Mouse (Mus musculus) heart, embryonic 14.5 days (tissue): ENCODE measurements around the gene Zbtb20. TPM values are rescaled to one million over a fixed set of nuclear protein-coding genes. Genes with fewer than 3 reads are reported as not detected.

ENCODE experiments used
- ATAC-seq: fragments of 200-750 bp; cut with Nextera tagmentation; 2 replicates; pipeline ENCODE4 v1.8.0; 2017; ENCODE audit warnings: low read depth, moderate TSS enrichment; ENCODE audit not compliant: insufficient number of reproducible peaks, insufficient read depth, low FRiP score
- H3K27ac ChIP-seq, 2 experiments: fragments of 200-500 bp in 1 of 2; fragments of 300-500 bp in 1 of 2; sonication (generic) in 1 of 2; replicated peaks in 1 of 2; 2 replicates each; pipeline ENCODE4 v1.5.1; 2012 to 2014; ENCODE audit warnings: low read depth in 2 of 2, low read length in 2 of 2, control low read depth in 1 of 2, mild to moderate bottlenecking in 1 of 2, mixed read lengths in 1 of 2; ENCODE audit not compliant: control insufficient read depth in 1 of 2, insufficient read depth in 1 of 2
- H3K27me3 ChIP-seq: fragments of 300-500 bp; sonication (generic); 2 replicates; pipeline ENCODE4 v1.6.1; 2014; ENCODE audit warnings: mild to moderate bottlenecking, low read length, control low read depth; ENCODE audit not compliant: control insufficient read depth, insufficient read depth
- H3K36me3 ChIP-seq: fragments of 300-500 bp; sonication (generic); 2 replicates; pipeline ENCODE4 v1.6.1; 2014; ENCODE audit warnings: mild to moderate bottlenecking, control low read depth, low read length, mixed read lengths; ENCODE audit not compliant: control insufficient read depth, insufficient read depth
- H3K4me1 ChIP-seq, 2 experiments: fragments of 200-500 bp in 1 of 2; fragments of 300-500 bp in 1 of 2; sonication (generic) in 1 of 2; 2 replicates each; pipeline ENCODE4 v1.6.1; 2012 to 2014; ENCODE audit warnings: low read length in 2 of 2, control low read depth in 1 of 2, mixed read lengths in 1 of 2; ENCODE audit not compliant: control insufficient read depth in 2 of 2, insufficient read depth in 2 of 2
- H3K4me2 ChIP-seq: fragments of 300-500 bp; sonication (generic); 2 replicates; pipeline ENCODE4 v1.6.1; 2014; ENCODE audit warnings: mild to moderate bottlenecking, low read length
- H3K4me3 ChIP-seq, 2 experiments: fragments of 200-500 bp in 1 of 2; fragments of 300-500 bp in 1 of 2; sonication (generic) in 1 of 2; 2 replicates each; pipeline ENCODE4 v1.5.1; 2012 to 2014; ENCODE audit warnings: low read length in 2 of 2, mild to moderate bottlenecking in 2 of 2, control low read depth in 1 of 2, low read depth in 1 of 2, moderate library complexity in 1 of 2; ENCODE audit not compliant: control insufficient read depth in 1 of 2, insufficient read depth in 1 of 2
- H3K9ac ChIP-seq: fragments of 300-500 bp; sonication (generic); 2 replicates; pipeline ENCODE4 v1.6.1; 2014; ENCODE audit warnings: mild to moderate bottlenecking, low read length
- H3K9me3 ChIP-seq: fragments of 300-500 bp; sonication (generic); 2 replicates; pipeline ENCODE4 v1.6.1; 2016; ENCODE audit warnings: low read length, control low read depth; ENCODE audit not compliant: control insufficient read depth
- WGBS: fragments of 180-500 bp; shearing (Covaris S2); extraction: QIAGEN DNeasy Blood & Tissue Kit; methylation state at CpG from one replicate; pipeline ENCODE4 v1.1.7; 2014; 5-methylcytosine and 5-hydroxymethylcytosine counted together
- polyA plus RNA-seq: library from polyadenylated mRNA; unstranded; fragments of >200 nt; fragmentation: Nextera tagmentation; extraction: Ambion mirVana; gene quantifications from 2 replicates; pipeline ENCODE4 v1.2.1, GENCODE M21; 2014

The Zbtb20 gene
- polyA plus RNA-seq, 1 experiment from 2014 or later: 50.3 TPM

DNA sequence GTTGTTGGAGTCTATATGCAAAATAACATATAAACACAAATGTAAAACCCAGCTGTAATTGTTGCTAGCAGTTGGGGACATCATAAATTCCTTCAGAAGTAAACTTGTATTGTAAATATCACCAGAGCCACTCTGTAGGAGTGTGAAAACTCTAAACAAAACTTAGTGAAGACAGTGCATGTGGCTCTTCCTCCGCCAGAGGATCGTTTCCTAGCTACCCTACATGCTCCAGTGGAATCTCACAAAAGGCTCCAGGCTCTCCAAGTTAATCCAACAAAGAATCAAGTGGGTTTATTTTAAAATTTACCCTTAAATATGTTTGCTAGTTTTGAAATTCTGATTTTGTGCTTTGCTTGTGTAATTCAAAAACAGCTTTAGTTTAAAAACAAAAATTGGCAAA lies 296.5 kb downstream of the Zbtb20 start:
- no peak for ATAC-seq
- Histone ChIP-seq H3K27me3 (no peaks in the 10 kb centered on the region), H3K9me3 (no peaks in the 10 kb centered on the region), H3K9ac (no peak overlapping the region), H3K36me3 (no peaks in the 10 kb centered on the region), H3K27ac (no peak overlapping the region), H3K4me2 (no peak overlapping the region), H3K4me3 (no peak overlapping the region), H3K4me1 (no peaks in the 10 kb centered on the region)
- 75% methylated on average over 2 of the region's 2 CpGs for WGBS

DNA sequence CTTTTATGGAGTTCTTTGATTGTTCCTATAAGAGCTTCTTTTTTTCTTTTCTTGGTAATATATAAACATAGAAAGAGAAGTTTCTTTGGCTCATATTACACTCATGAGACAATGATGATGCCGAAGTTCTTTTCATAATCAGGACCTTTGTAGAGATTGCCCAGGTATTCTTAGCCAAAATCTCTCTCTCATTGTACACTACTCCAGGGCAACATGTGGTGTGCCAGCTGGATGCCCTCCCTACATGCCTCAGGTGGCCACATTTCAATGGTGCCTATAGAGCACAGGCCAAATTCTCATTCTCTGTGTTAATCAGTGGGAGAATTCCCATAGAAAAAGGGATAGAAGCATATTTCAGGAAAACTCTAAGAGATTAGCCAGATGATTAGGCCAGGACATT lies 297.2 kb downstream of the Zbtb20 start:
- Histone ChIP-seq H3K4me2 (no peak overlapping the region), H3K36me3 (no peaks in the 10 kb centered on the region), H3K9ac (no peak overlapping the region), H3K4me3 (no peak overlapping the region), H3K4me1 (no peaks in the 10 kb centered on the region), H3K27ac (no peak overlapping the region), H3K9me3 (no peaks in the 10 kb centered on the region), H3K27me3 (no peaks in the 10 kb centered on the region)
- WGBS: 85% methylated on average over 1 of the region's 1 CpGs
- ATAC-seq: no peak

DNA sequence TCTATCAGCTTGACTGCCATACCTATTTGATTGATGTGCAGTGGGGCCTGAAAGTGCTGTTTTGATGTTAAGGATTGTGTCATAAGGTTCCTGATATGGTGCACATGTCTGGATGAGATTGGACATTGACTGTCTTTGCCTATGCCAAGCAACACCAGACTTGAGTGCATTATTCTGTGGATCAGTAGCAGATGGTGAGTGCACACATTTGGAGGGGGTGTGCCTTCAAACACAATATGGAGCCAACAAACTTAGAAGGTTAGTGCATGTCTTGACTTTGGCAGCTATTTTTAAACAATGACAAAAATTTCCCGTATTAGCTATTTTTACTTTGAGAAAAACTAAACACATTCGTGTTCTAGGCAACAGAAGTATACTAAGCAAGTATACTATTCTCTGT lies 299.1 kb downstream of the Zbtb20 start:
- Histone ChIP-seq H3K9ac (no peak overlapping the region), H3K9me3 (no peaks in the 10 kb centered on the region), H3K36me3 (no peaks in the 10 kb centered on the region), H3K27me3 (no peaks in the 10 kb centered on the region), H3K27ac (no peak overlapping the region), H3K4me2 (no peak overlapping the region), H3K4me3 (no peak overlapping the region), H3K4me1 (no peaks in the 10 kb centered on the region)
- no peak for ATAC-seq
- WGBS: 81% methylated on average over 2 of the region's 2 CpGs

- Histone ChIP-seq H3K4me2 (no peak overlapping the region), H3K4me1 (no peaks in the 10 kb centered on the region), H3K4me3 (no peak overlapping the region), H3K9ac (no peak overlapping the region), H3K9me3 (no peaks in the 10 kb centered on the region), H3K27me3 (no peaks in the 10 kb centered on the region), H3K27ac (no peak overlapping the region), H3K36me3 (no peaks in the 10 kb centered on the region)
- WGBS: 87% methylated on average over 1 of the region's 1 CpGs
- no peak for ATAC-seq
Observed at GRCm38 (mm10) chr16:43181038-43181437, 305.4 kb downstream of the Zbtb20 start.

GRCm38 (mm10) chr16:43190390-43190789 lies 314.7 kb downstream of the Zbtb20 start:
- Histone ChIP-seq H3K27ac (no peak overlapping the region), H3K4me2 (no peak overlapping the region), H3K27me3 (no peaks in the 10 kb centered on the region), H3K4me3 (no peak overlapping the region), H3K36me3 (no peaks in the 10 kb centered on the region), H3K9ac (no peak overlapping the region), H3K4me1 (no peaks in the 10 kb centered on the region), H3K9me3 (no peaks in the 10 kb centered on the region)
- ATAC-seq: no peak
- WGBS: 95% methylated on average over 1 of the region's 1 CpGs

GRCm38 (mm10) chr16:43191060-43191850 lies 315.6 kb downstream of the Zbtb20 start:
- Histone ChIP-seq H3K9ac (no peak overlapping the region), H3K27me3 (no peaks in the 10 kb centered on the region), H3K4me3 (no peak overlapping the region), H3K4me2 (no peak overlapping the region), H3K9me3 (no peaks in the 10 kb centered on the region), H3K4me1 (no peaks in the 10 kb centered on the region), H3K36me3 (no peaks in the 10 kb centered on the region), H3K27ac (no peak overlapping the region)
- ATAC-seq: no peak
- WGBS: 87% methylated on average over 9 of the region's 9 CpGs

DNA sequence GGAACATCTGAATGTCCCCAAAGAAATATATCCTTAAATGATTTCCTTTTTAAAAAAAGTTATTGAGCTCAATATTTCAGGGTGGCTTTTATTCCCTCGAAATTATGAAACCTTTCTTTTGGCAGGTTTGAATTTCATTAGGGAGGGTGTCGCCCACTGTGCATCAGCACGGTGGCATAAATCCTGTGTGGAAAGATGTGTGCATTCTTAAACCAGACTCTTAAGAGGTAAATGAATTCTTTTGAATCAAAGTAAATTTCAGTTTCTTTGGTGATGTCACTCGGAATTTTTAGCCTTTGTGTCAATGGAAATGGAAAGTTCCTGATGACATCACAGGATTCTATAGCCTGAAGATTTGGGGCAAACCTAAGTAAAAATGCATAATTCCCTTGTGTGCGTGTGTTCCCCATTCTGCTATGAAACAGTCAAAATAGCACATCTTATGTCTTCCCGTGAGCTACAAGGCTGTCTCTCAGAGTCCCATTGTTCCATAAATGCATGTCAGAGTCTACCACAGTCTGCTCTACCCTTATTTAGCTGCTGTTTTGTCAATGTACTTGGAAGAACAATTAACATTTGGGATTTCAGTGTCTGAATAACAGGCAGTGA lies 318.1 kb downstream of the Zbtb20 start:
- ATAC-seq: no peak
- 82% methylated on average over 6 of the region's 6 CpGs for WGBS

More for the DNA sequence above, 318.1 kb downstream of the Zbtb20 start:
- no peak overlapping the region for H3K4me3 ChIP-seq
- H3K27me3 ChIP-seq: no peaks in the 10 kb centered on the region
- no peak overlapping the region for H3K27ac ChIP-seq
- no peaks in the 10 kb centered on the region for H3K9me3 ChIP-seq
- H3K36me3 ChIP-seq: no peaks in the 10 kb centered on the region
- no peak overlapping the region for H3K9ac ChIP-seq
- H3K4me1 ChIP-seq: no peaks in the 10 kb centered on the region
- no peak overlapping the region for H3K4me2 ChIP-seq
